Mouse (Mus musculus): ENCODE results near the gene Ankrd13d.

DNA sequence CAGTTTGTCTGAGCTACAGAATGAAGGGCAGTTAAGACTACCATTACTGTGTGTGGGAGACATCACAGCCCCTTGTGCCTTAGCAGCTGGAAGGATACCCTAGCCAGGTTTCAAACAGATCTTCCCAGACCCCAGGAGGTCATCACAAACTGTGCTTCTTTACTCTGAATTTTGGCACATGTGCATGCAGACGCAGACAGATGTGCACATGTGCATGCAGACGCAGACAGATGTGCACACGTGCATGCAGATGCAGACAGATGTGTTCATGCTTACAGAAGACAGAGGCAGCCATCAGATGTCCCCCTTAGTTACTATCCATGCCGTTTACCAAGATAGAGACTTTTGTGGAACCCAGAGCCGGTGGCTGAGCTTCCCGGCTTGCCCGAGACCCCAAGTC is 16.2 kb upstream of the Ankrd13d start:
- TF ChIP-seq CTCF (IDR thresholded peaks at IDR 0.05; ENCODE audit: extremely low read depth, insufficient read depth, low read length), result no peak
- TF ChIP-seq POLR2A (IDR thresholded peaks at IDR 0.05; ENCODE audit: extremely low read depth, insufficient read depth, low read length), result no peak
